In the genomic region with DNA sequence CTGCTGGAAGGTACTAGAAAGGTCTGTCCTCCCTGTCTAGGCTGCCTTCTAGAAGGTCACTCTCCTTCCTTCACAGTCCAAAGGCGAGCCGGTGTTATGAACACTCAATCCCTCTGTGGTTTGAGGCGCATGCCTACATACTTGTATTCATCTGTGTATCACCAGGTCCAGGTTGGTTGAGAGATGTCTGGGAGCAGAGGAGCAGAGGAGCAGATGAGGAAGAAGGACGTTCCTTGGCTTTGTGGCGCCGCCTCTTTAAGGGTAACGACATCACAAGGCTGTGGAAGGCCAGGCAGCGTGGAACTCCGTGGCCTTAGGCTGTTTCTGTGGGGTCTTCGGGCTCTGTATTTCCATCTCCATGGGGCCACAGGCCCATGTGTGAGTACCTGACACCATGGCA, we compare ENCODE assay signal across 48 mouse cellular contexts. TPM values are rescaled to one million over a fixed set of nuclear protein-coding genes. Genes with fewer than 3 reads are reported as not detected.
"Had no signal": no experiment of that assay in that cellular context is flagged by ENCODE, and none has a peak within 500 bp of the region (broad histone marks: within the 10 kb centered on the region; RNA-seq: fewer than 3 reads in every experiment).

A gene (plus strand): TSS at position 301 of the 400 bp plus-strand sequence.

- H3K27ac ChIP-seq: heart, embryonic 10.5 days; heart, embryonic 13.5 days; heart, embryonic 15.5 days; hindbrain, embryonic 10.5 days; hindbrain, embryonic 12.5 days; hindbrain, embryonic 13.5 days; hindbrain, embryonic 14.5 days; hindbrain, embryonic 15.5 days; hindbrain, postnatal 0 days; intestine, embryonic 15.5 days; kidney, embryonic 15.5 days; kidney, postnatal 0 days; layer of hippocampus, adult 2 months had no signal

- H3K9ac ChIP-seq: heart, embryonic 12.5 days; heart, embryonic 13.5 days; heart, embryonic 15.5 days; hindbrain, embryonic 12.5 days; hindbrain, embryonic 13.5 days; hindbrain, embryonic 14.5 days; hindbrain, embryonic 15.5 days; intestine, embryonic 15.5 days; kidney, embryonic 15.5 days had no signal

- H3K27me3 ChIP-seq: heart, embryonic 12.5 days; heart, embryonic 13.5 days; heart, embryonic 15.5 days; hindbrain, embryonic 12.5 days; hindbrain, embryonic 13.5 days; hindbrain, embryonic 15.5 days; intestine, embryonic 15.5 days; kidney, embryonic 15.5 days had no signal

- H3K9me3 ChIP-seq: heart, embryonic 10.5 days; heart, embryonic 12.5 days; heart, embryonic 13.5 days; heart, embryonic 15.5 days; hindbrain, embryonic 10.5 days; hindbrain, embryonic 12.5 days; hindbrain, embryonic 13.5 days; hindbrain, embryonic 15.5 days; intestine, embryonic 15.5 days; kidney, embryonic 15.5 days had no signal

- H3K4me3 ChIP-seq: heart, embryonic 10.5 days; heart, embryonic 12.5 days; heart, embryonic 13.5 days; heart, embryonic 15.5 days; hindbrain, embryonic 10.5 days; hindbrain, embryonic 12.5 days; hindbrain, embryonic 13.5 days; hindbrain, embryonic 15.5 days; intestine, embryonic 15.5 days; kidney, embryonic 15.5 days; layer of hippocampus, adult 2 months had no signal

- ATAC-seq: hindbrain, embryonic 16.5 days; hindbrain, postnatal 0 days; inflammation-experienced regulatory T-cells, adult 6 months; intestine, embryonic 15.5 days; intestine, embryonic 16.5 days; intestine, postnatal 0 days had no signal

- H3K4me2 ChIP-seq: heart, embryonic 11.5 days; heart, embryonic 12.5 days; heart, embryonic 13.5 days; heart, embryonic 15.5 days; hindbrain, embryonic 12.5 days; hindbrain, embryonic 13.5 days; hindbrain, embryonic 14.5 days; hindbrain, embryonic 15.5 days; intestine, embryonic 15.5 days; kidney, embryonic 15.5 days had no signal

- DNase-seq: heart, postnatal 10 days; heart, postnatal 14 days; heart, postnatal 36 days; heart, postnatal 4 days; kidney, adult 11 months; kidney, adult 18-20 months; kidney, adult 2 months; kidney, adult 8-10 months; kidney, adult 9 months; kidney, postnatal 10 days; kidney, postnatal 14 days; kidney, postnatal 25 days; kidney, postnatal 36 days; kidney, postnatal 4 days; layer of hippocampus, adult 9-11 months; layer of hippocampus, postnatal 36 days had no signal

- H3K36me3 ChIP-seq: heart, embryonic 10.5 days; heart, embryonic 12.5 days; heart, embryonic 13.5 days; heart, embryonic 15.5 days; hindbrain, embryonic 10.5 days; hindbrain, embryonic 12.5 days; hindbrain, embryonic 15.5 days; intestine, embryonic 15.5 days; kidney, embryonic 15.5 days had no signal

- H3K4me1 ChIP-seq: heart, embryonic 10.5 days; heart, embryonic 12.5 days; heart, embryonic 13.5 days; heart, embryonic 15.5 days; hindbrain, embryonic 10.5 days; hindbrain, embryonic 12.5 days; hindbrain, embryonic 13.5 days; hindbrain, embryonic 15.5 days; intestine, embryonic 15.5 days; kidney, embryonic 15.5 days had no signal

RNA-seq across cellular contexts. Expression of the gene that starts here (rescaled TPM):
- total RNA-seq: heart, postnatal 10 days; heart, postnatal 14 days; heart, postnatal 25 days; heart, postnatal 36 days; heart, postnatal 4 days; hematopoietic stem cell, adult 5-6 weeks; hindbrain, postnatal 0 days; layer of hippocampus, adult 18-20 months; layer of hippocampus, adult 2 months; layer of hippocampus, adult 8-10 months; layer of hippocampus, postnatal 10 days; layer of hippocampus, postnatal 14 days; layer of hippocampus, postnatal 25 days; layer of hippocampus, postnatal 36 days; left cerebral cortex, adult 18-20 months had no signal
- polyA plus RNA-seq: heart, embryonic 11.5 days; heart, embryonic 12.5 days; heart, embryonic 13.5 days; heart, embryonic 14.5 days; heart, embryonic 15.5 days; heart, postnatal 0 days; hindbrain, embryonic 10.5 days; hindbrain, embryonic 11.5 days; hindbrain, embryonic 12.5 days; hindbrain, embryonic 13.5 days; hindbrain, embryonic 14.5 days; hindbrain, embryonic 16.5 days; hindbrain, postnatal 0 days; inflammation-experienced regulatory T-cells, adult 6 months; intestine, embryonic 15.5 days; intestine, embryonic 16.5 days; intestine, postnatal 0 days; kidney, embryonic 14.5 days; kidney, embryonic 15.5 days; kidney, embryonic 16.5 days; kidney, postnatal 0 days had no signal
